ENCODE assay signal across 22 mouse cellular contexts in genomic region chr2:72183751-72184150, GRCm38 (mm10).
DNase-seq lines count a peak whose midpoint lies in the region; ATAC-seq and TF ChIP-seq lines count a peak whose summit lies in the region.
"Had no signal": no experiment of that assay in that cellular context is flagged by ENCODE, and none has a peak within 500 bp of the region (broad histone marks: within the 10 kb centered on the region; RNA-seq: fewer than 3 reads in every experiment).

No protein-coding gene starts in this region.

- no peak for DNase-seq in liver, postnatal 0 days
- peak; percentile 13 to 33 for DNase-seq in CD8-positive naive resting alpha-beta T cell, adult 2 months (ENCODE audit: low read depth in 2 of 2, low spot score in 2 of 2)
- peak; percentile 47 to 54 for DNase-seq in thymus, postnatal 10 days (ENCODE audit: low spot score in 2 of 2)
- no peak for DNase-seq in stomach, postnatal 0 days (ENCODE audit: low spot score)
- DNase-seq in frontal cortex, adult 2 months (ENCODE audit: extremely low spot score in 1 of 2, low spot score in 1 of 2): no peak
- no peak for DNase-seq in gastrocnemius, postnatal 36 days
- DNase-seq: adrenal gland, adult 8-10 months; cerebellum, adult 11 months; cerebellum, adult 8-10 months; cerebellum, postnatal 14 days; embryo, embryonic 11 days; gastrocnemius, postnatal 14 days; heart, postnatal 36 days had no signal

- ATAC-seq in liver, postnatal 0 days: no peak
- no peak for ATAC-seq in liver, embryonic 12.5 days
- no peak for ATAC-seq in stomach, postnatal 0 days (ENCODE audit: low FRiP score, low TSS enrichment)
- ATAC-seq: activated CD4-positive, CD25-positive, alpha-beta regulatory T cell, adult 4 months; forebrain, embryonic 15.5 days; inflammation-experienced regulatory T-cells, adult 6 months had no signal

- H3K27me3 ChIP-seq in liver, postnatal 0 days (ENCODE audit: insufficient read depth, low read length): no peaks in the 10 kb centered on the region
- H3K27me3 ChIP-seq in liver, embryonic 12.5 days (replicated peaks): no peaks in the 10 kb centered on the region
- H3K27me3 ChIP-seq in stomach, postnatal 0 days (ENCODE audit: control insufficient read depth, insufficient read depth, low read length): no peaks in the 10 kb centered on the region
- H3K27me3 ChIP-seq: embryonic facial prominence, embryonic 15.5 days; forebrain, embryonic 15.5 days; heart, embryonic 13.5 days; hindbrain, embryonic 15.5 days had no signal

- H3K27ac ChIP-seq in liver, postnatal 0 days (ENCODE audit: low read depth): no peak overlapping the region
- no peak overlapping the region for H3K27ac ChIP-seq in liver, embryonic 12.5 days
- H3K27ac ChIP-seq in stomach, postnatal 0 days (replicated peaks): no peak overlapping the region
- H3K27ac ChIP-seq: embryonic facial prominence, embryonic 15.5 days; forebrain, embryonic 10.5 days; forebrain, embryonic 15.5 days; heart, embryonic 13.5 days; hindbrain, embryonic 15.5 days had no signal

- intact Hi-C loops in gastrocnemius, postnatal 36 days (cut with DNase I): no loop called here

- peak overlapping the region; percentile 67 for H3K4me2 ChIP-seq in liver, postnatal 0 days (ENCODE audit: low read depth, low read length)
- H3K4me2 ChIP-seq in liver, embryonic 12.5 days: no peak overlapping the region
- H3K4me2 ChIP-seq in stomach, postnatal 0 days (replicated peaks; ENCODE audit: low read depth): no peak overlapping the region
- H3K4me2 ChIP-seq: embryonic facial prominence, embryonic 15.5 days; forebrain, embryonic 15.5 days; heart, embryonic 13.5 days; hindbrain, embryonic 15.5 days had no signal

- H3K9me3 ChIP-seq in liver, postnatal 0 days (ENCODE audit: low read length): no peaks in the 10 kb centered on the region
- H3K9me3 ChIP-seq in liver, embryonic 12.5 days (replicated peaks): no peaks in the 10 kb centered on the region
- no peaks in the 10 kb centered on the region for H3K9me3 ChIP-seq in stomach, postnatal 0 days (ENCODE audit: control insufficient read depth, low read length)
- H3K9me3 ChIP-seq: embryonic facial prominence, embryonic 15.5 days; forebrain, embryonic 10.5 days; forebrain, embryonic 15.5 days; heart, embryonic 13.5 days; hindbrain, embryonic 15.5 days had no signal

- H3K9ac ChIP-seq in liver, postnatal 0 days (replicated peaks): no peak overlapping the region
- H3K9ac ChIP-seq in liver, embryonic 12.5 days: no peak overlapping the region
- no peak overlapping the region for H3K9ac ChIP-seq in stomach, postnatal 0 days (ENCODE audit: low read length)
- H3K9ac ChIP-seq: embryonic facial prominence, embryonic 15.5 days; forebrain, embryonic 15.5 days; heart, embryonic 13.5 days; hindbrain, embryonic 15.5 days had no signal

- H3K4me3 ChIP-seq in liver, postnatal 0 days (ENCODE audit: low read depth, low read length): 0 out of 2 replicates have a peak overlapping the region, but pooled peaks have one; percentile 4
- H3K4me3 ChIP-seq in liver, embryonic 12.5 days: no peak overlapping the region
- H3K4me3 ChIP-seq in stomach, postnatal 0 days (ENCODE audit: low read depth, low read length): no peak overlapping the region
- H3K4me3 ChIP-seq: embryonic facial prominence, embryonic 15.5 days; erythroblast, embryonic 14.5 days; forebrain, embryonic 10.5 days; forebrain, embryonic 15.5 days; heart, embryonic 13.5 days; hindbrain, embryonic 15.5 days had no signal

- WGBS in liver, postnatal 0 days (ENCODE audit: insufficient replicate concordance): 68% methylated on average over 3 of the region's 3 CpGs
- WGBS in liver, embryonic 12.5 days (ENCODE audit: insufficient replicate concordance): 75% methylated on average over 3 of the region's 3 CpGs
- WGBS in stomach, postnatal 0 days: 53% methylated on average over 3 of the region's 3 CpGs

- no peaks in the 10 kb centered on the region for H3K36me3 ChIP-seq in liver, postnatal 0 days (replicated peaks; ENCODE audit: insufficient read depth, low read length)
- no peaks in the 10 kb centered on the region for H3K36me3 ChIP-seq in liver, embryonic 12.5 days
- H3K36me3 ChIP-seq in stomach, postnatal 0 days (ENCODE audit: control insufficient read depth, insufficient read depth, low read length): no peaks in the 10 kb centered on the region
- H3K36me3 ChIP-seq: embryonic facial prominence, embryonic 15.5 days; forebrain, embryonic 10.5 days; forebrain, embryonic 15.5 days; heart, embryonic 13.5 days; hindbrain, embryonic 15.5 days had no signal

- no peak for TF ChIP-seq CTCF in liver, postnatal 0 days (IDR thresholded peaks at IDR 0.05; ENCODE audit: low read depth)
- no peak for TF ChIP-seq CTCF in stomach, postnatal 0 days (IDR thresholded peaks at IDR 0.05; ENCODE audit: low read depth)

- TF ChIP-seq EP300 in liver, postnatal 0 days (IDR thresholded peaks at IDR 0.05; ENCODE audit: low read depth): no peak
- no peak for TF ChIP-seq EP300 in stomach, postnatal 0 days (optimal IDR thresholded peaks at IDR 0.05)

- H3K4me1 ChIP-seq in liver, postnatal 0 days (ENCODE audit: insufficient read depth): 0 out of 2 replicates have a peak, but pooled peaks cover 2% of the 10 kb centered on the region
- peaks cover 8% of the 10 kb centered on the region for H3K4me1 ChIP-seq in liver, embryonic 12.5 days
- no peaks in the 10 kb centered on the region for H3K4me1 ChIP-seq in stomach, postnatal 0 days (replicated peaks; ENCODE audit: control insufficient read depth, insufficient read depth)
- H3K4me1 ChIP-seq: embryonic facial prominence, embryonic 15.5 days; heart, embryonic 13.5 days had no signal

Comparison
In these comparisons a context has a peak if more than half of its experiments do, and no peak if none do; other contexts are left out.
1. DNase-seq: peak in CD8-positive naive resting alpha-beta T cell, adult 2 months (2 of 2) and thymus, postnatal 10 days (2 of 2); none in liver, postnatal 0 days (single experiment), stomach, postnatal 0 days (single experiment), frontal cortex, adult 2 months (0 of 2) and gastrocnemius, postnatal 36 days (0 of 2).